Mouse (Mus musculus): ENCODE data around the gene Slc39a12. TPM values are rescaled to one million over a fixed set of nuclear protein-coding genes. Genes with fewer than 3 reads are reported as not detected.
A peak's percentile ranks its signal among the peaks of the same experiment; 100 is the strongest.

Slc39a12 gene
- polyA plus RNA-seq, 1 experiment from 2014 or later = 1.5 TPM

DNA sequence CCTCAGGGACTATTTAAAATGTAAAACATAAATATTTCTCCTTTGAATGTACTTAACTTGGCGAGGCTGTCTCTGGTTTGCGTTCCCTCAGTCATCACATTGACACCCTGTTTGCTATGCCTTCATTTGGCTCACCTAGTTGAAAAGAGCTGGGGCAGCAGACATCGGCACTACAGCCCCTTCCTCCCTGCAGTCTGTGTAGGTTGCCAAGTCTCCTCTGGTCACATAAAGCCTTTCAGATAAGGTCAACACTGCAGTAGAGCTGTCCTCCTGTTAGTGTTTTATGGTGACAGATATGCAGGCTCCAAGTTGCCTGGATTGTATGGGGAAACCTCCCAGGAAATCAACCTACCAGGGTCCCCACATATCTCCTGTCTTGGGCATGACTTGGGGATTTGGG, 114.4 kb downstream of the Slc39a12 start:
- WGBS = 82% methylated on average over 3 of the region's 3 CpGs
- no peak overlapping the region for H3K4me3 ChIP-seq
- DNase-seq (ENCODE audit: low spot score) = no peak
- no peaks in the 10 kb centered on the region for H3K27me3 ChIP-seq (ENCODE audit: low read depth, poor library complexity, severe bottlenecking)
- H3K27ac ChIP-seq (replicated peaks) = no peak overlapping the region
- no peaks in the 10 kb centered on the region for H3K36me3 ChIP-seq
- no peaks in the 10 kb centered on the region for H3K4me1 ChIP-seq
- no peaks in the 10 kb centered on the region for H3K9me3 ChIP-seq (replicated peaks)

- no peak overlapping the region for H3K27ac ChIP-seq (replicated peaks)
- H3K4me3 ChIP-seq = no peak overlapping the region
- H3K9me3 ChIP-seq (replicated peaks) = 0 out of 2 replicates have a peak, but pooled peaks cover 8% of the 10 kb centered on the region
- no peaks in the 10 kb centered on the region for H3K4me1 ChIP-seq
- no peaks in the 10 kb centered on the region for H3K36me3 ChIP-seq
- no peaks in the 10 kb centered on the region for H3K27me3 ChIP-seq (ENCODE audit: low read depth, poor library complexity, severe bottlenecking)
- 45% methylated on average over 5 of the region's 5 CpGs for WGBS
- DNase-seq (ENCODE audit: low spot score) = no peak
Observed at GRCm38 (mm10) chr2:14518237-14518636, 130.1 kb downstream of the Slc39a12 start.

GRCm38 (mm10) chr2:14534325-14535077, 146.4 kb downstream of the Slc39a12 start:
- DNase-seq (ENCODE audit: low spot score) = no peak
- Histone ChIP-seq H3K36me3 (no peaks in the 10 kb centered on the region), H3K9me3 (replicated peaks) (no peaks in the 10 kb centered on the region), H3K4me1 (peaks cover 9% of the 10 kb centered on the region), H3K27me3 (ENCODE audit: low read depth, poor library complexity, severe bottlenecking) (no peaks in the 10 kb centered on the region), H3K4me3 (no peak overlapping the region), H3K27ac (replicated peaks) (no peak overlapping the region)
- 94% methylated on average over 3 of the region's 3 CpGs for WGBS

- Histone ChIP-seq H3K4me1 (peaks cover 9% of the 10 kb centered on the region), H3K27ac (replicated peaks) (no peak overlapping the region), H3K27me3 (ENCODE audit: low read depth, poor library complexity, severe bottlenecking) (no peaks in the 10 kb centered on the region), H3K4me3 (no peak overlapping the region), H3K9me3 (replicated peaks) (no peaks in the 10 kb centered on the region), H3K36me3 (no peaks in the 10 kb centered on the region)
- WGBS = 52% methylated on average over 3 of the region's 3 CpGs
- peak; percentile 29 for DNase-seq (ENCODE audit: low spot score)
Observed at GRCm38 (mm10) chr2:14535246-14535671, 147.1 kb downstream of the Slc39a12 start.

DNA sequence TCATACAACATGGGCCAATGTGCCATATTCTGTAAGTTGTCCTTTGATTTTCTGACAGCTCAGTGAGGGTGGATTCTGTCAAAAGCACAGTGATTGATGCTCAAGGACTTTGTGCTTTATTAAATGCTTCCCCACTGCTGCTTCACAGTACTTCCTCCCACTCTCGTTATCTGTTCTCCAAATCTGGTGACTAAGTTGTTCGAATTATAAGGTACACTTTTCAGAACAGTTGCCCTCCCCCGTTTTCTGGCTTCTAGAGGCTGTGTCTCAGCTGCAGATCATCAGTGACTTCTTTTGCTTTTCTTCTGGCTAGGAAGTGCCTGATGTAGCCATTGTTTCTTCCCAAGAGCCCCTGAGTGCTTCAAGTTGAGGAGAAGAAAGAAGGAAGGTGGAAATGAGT, 149.7 kb downstream of the Slc39a12 start:
- no peak for DNase-seq (ENCODE audit: low spot score)
- H3K4me3 ChIP-seq = no peak overlapping the region
- WGBS = 85% methylated on average over 3 of the region's 3 CpGs
- no peaks in the 10 kb centered on the region for H3K9me3 ChIP-seq (replicated peaks)
- H3K27ac ChIP-seq (replicated peaks) = no peak overlapping the region
- H3K27me3 ChIP-seq (ENCODE audit: low read depth, poor library complexity, severe bottlenecking) = no peaks in the 10 kb centered on the region
- H3K36me3 ChIP-seq = no peaks in the 10 kb centered on the region
- peaks cover 9% of the 10 kb centered on the region for H3K4me1 ChIP-seq

GRCm38 (mm10) chr2:14543355-14543754, 155.2 kb downstream of the Slc39a12 start:
- no peaks in the 10 kb centered on the region for H3K4me1 ChIP-seq
- WGBS = 89% methylated on average over 3 of the region's 3 CpGs
- no peak overlapping the region for H3K4me3 ChIP-seq
- no peak overlapping the region for H3K27ac ChIP-seq (replicated peaks)
- no peaks in the 10 kb centered on the region for H3K36me3 ChIP-seq
- no peaks in the 10 kb centered on the region for H3K9me3 ChIP-seq (replicated peaks)
- H3K27me3 ChIP-seq (ENCODE audit: low read depth, poor library complexity, severe bottlenecking) = no peaks in the 10 kb centered on the region
- no peak for DNase-seq (ENCODE audit: low spot score)

DNA sequence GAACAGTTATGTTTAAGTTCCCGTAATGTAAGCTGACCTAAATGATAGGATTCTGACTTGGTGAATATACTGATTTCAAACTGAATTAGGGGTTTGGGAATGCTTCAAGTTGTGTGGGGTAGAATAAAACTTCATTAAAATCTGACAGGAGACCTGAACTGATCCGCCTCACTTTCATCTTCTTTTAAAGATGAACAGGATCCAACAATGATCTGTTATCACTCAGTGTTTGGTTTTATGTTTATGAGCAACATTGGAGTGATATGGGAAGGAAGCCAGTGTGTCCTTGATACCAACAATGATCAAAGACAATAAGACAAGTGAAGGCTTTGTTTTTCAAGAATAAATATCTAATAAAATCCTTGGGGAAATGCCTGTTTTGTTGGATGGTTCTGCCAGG, 155.7 kb downstream of the Slc39a12 start:
- WGBS = 91% methylated on average over 2 of the region's 2 CpGs
- DNase-seq (ENCODE audit: low spot score) = no peak
- Histone ChIP-seq H3K9me3 (replicated peaks) (no peaks in the 10 kb centered on the region), H3K4me1 (no peaks in the 10 kb centered on the region), H3K27ac (replicated peaks) (no peak overlapping the region), H3K27me3 (ENCODE audit: low read depth, poor library complexity, severe bottlenecking) (no peaks in the 10 kb centered on the region), H3K36me3 (no peaks in the 10 kb centered on the region), H3K4me3 (no peak overlapping the region)

Other genes with a start within 250 kb of the Slc39a12 start
- gene Tmem236, start 213.8 kb upstream of the Slc39a12 start, polyA plus RNA-seq (2016; fragmentation: Nextera tagmentation; extraction: Ambion mirVana) = 0.04 TPM in 2 replicates
- 2.6 and 3.8 TPM in 2 replicates for gene Mrc1, start 158.9 kb upstream of the Slc39a12 start, polyA plus RNA-seq (2016; fragmentation: Nextera tagmentation; extraction: Ambion mirVana)
- gene Cacnb2, start 214.8 kb downstream of the Slc39a12 start, polyA plus RNA-seq (2016; fragmentation: Nextera tagmentation; extraction: Ambion mirVana) = 1.7 and 1.8 TPM in 2 replicates

Measured in midbrain, embryonic 10.5 days (tissue).